Mouse (Mus musculus): ENCODE results near the gene Prps1l3.
A peak's percentile ranks its signal among the peaks of the same experiment; 100 is the strongest.
"Not testable (repeated sequence)": the region's sequence is repeated elsewhere in the genome, so short reads cannot be mapped to it uniquely, and the experiment has no call there.

The Prps1l3 gene

DNA sequence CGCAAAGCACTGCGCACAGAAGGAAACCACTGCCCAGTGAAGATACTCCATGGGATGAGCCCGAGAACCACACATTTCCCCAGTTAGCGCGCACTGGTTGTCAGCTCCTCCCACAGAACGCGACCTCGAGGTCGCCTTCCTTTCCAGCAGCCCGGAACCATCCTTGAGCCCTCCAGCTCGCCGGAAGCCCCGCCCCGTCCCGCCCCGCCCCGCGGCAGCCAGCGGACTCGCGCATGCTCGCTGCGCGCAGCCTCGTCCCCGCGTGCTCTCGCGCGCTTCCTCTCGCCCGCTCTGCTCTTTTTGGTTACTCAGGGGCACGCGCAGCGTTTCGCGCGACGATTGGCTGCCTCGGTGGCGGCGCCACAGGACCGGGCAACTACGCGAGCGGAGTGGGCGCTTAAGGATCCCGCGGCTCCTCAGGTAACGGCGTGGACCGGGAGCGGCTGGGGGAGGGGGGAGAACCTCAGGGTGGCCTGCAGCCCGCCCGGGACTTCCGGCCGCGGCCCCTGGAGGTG, at the start of gene Prps1l3, which contains the start of gene Mipol1:
Prps1l3 (plus strand) TSS at position 221 of the 515 bp plus-strand sequence.
Mipol1 (plus strand) TSS at position 236 of the 515 bp plus-strand sequence.
- DNase-seq (ENCODE audit: low spot score in 2 of 2): peak; percentile 79 to 87

GRCm38 (mm10) chr12:57184401-57185147, 45.6 kb upstream of the Prps1l3 start:
- DNase-seq (ENCODE audit: low spot score in 2 of 2): no peak

DNA sequence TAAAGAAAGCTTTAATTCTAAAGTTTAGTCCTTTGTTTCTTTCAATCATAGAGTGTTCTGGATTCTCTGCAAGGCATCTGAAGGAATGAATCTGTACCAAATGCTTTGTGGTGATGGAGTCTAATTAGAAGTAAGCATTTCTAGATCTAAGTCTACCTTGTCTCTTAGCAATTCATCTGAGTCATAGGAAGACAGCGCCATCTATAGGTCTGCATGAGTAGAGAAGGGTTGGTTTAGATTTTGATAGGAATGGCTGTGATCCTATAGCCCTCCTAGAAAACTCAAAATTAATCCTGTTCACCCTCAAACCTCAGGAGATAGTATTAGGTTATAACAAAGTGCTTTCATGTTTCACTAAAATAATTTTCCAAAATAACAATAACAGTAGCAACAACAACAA, 44.7 kb upstream of the Prps1l3 start:
- no peak for DNase-seq (ENCODE audit: low spot score in 2 of 2)

DNA sequence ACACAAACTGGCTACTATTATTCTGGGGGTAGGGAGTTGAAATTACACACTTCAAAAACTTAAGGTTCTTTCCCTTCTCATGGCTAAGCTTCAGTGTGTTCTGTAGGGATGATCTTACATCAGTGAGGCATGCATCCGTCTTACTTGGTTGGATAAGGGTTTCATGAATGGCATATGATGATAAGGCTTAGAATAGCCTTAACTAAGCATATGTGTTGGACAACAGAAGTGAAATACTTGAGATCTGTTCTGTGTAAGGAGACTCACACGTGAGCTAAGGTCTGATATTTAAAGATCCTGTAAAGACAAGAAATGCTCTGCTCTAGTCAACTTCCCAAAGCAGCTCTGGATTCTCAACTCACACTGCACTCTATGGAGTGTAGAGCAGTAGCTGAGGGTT, 44.1 kb upstream of the Prps1l3 start:
- no peak for DNase-seq (ENCODE audit: low spot score in 2 of 2)

GRCm38 (mm10) chr12:57187032-57187431, 43.2 kb upstream of the Prps1l3 start:
- DNase-seq (ENCODE audit: low spot score in 2 of 2): no peak

- no peak for DNase-seq (ENCODE audit: low spot score in 2 of 2)
Measured at GRCm38 (mm10) chr12:57194609-57195008, 35.6 kb upstream of the Prps1l3 start.

GRCm38 (mm10) chr12:57196286-57196607, 34.0 kb upstream of the Prps1l3 start:
- no peak for DNase-seq (ENCODE audit: low spot score in 2 of 2)

- DNase-seq (ENCODE audit: low spot score in 2 of 2): no peak
Measured at GRCm38 (mm10) chr12:57196608-57197362, 33.4 kb upstream of the Prps1l3 start.

DNA sequence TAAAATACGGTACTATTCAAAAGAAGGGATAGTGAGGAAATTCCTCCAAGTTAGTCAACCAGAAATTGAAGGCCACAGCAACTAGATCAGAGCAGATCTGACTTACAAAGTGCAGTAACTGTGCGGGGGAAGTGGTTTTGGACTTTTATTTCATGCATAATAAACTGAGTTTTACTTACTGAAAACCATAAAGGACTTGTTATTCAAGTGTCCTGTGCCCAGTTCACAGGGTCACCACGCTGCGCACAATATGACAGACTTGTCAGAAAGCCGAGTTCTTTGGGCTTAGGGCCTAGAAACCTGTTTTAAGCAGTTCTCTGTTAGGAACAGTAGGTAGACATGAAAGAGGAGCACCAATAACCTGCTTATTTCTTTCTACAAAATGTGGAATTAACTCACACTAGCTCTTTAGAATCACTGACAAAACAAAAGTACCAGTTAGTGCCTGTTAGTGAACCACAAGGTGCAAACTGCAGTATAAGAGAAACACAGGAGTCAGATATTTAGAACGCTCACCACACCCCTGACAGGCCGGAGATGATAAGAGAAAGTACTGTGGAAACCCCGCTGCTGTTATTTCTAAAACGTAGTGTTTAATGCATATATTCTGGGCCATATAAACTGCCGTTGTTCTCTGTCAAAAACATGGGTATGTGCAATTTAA, 32.7 kb upstream of the Prps1l3 start, which contains the start of gene Slc25a21:
Slc25a21 (minus strand) TSS at position 110 of the 664 bp plus-strand sequence.
- no peak for DNase-seq (ENCODE audit: low spot score in 2 of 2)

DNA sequence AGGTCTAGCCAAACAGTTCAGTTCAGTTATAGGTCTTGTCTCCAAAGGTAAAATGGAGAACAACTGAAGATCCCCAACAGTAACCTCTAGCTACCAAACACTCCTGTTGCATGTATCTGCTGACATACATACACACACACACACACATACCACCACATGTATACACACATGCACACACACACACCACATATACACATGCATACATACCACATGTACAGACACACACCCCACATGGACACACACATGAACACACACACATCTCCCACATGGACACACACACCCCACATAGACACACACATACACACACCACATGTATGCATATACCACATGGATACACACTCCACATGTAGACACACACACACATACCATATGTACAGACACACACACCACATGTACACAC, 31.9 kb upstream of the Prps1l3 start:
- no peak for DNase-seq (ENCODE audit: low spot score in 2 of 2)

GRCm38 (mm10) chr12:57199427-57199826, 30.8 kb upstream of the Prps1l3 start:
- no peak for DNase-seq (ENCODE audit: low spot score in 2 of 2)

DNA sequence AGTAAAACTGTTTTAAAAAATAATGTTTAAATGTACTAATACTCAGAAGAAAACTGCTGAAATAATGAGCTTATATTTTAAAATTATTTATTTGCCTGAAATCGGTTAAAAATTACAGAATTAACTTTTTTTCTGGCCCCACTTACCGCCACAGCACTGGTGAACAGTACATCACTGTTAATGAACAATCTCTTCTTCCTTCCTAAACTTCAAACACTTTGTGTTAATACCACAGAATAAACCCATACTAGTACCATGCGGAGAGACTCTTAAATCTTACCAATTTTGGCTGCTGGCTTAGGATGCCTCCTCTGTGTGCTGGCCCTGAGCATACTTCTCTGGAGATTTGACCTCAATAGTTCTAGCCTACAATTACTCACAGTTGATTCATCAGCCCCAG, 28.3 kb upstream of the Prps1l3 start:
- DNase-seq (ENCODE audit: low spot score in 2 of 2): no peak

- no peak for DNase-seq (ENCODE audit: low spot score in 2 of 2)
Measured at GRCm38 (mm10) chr12:57204276-57204851, 25.8 kb upstream of the Prps1l3 start.

GRCm38 (mm10) chr12:57211353-57212311, 18.6 kb upstream of the Prps1l3 start:
- peak; percentile 6 to 16 for DNase-seq (ENCODE audit: low spot score in 2 of 2)

DNA sequence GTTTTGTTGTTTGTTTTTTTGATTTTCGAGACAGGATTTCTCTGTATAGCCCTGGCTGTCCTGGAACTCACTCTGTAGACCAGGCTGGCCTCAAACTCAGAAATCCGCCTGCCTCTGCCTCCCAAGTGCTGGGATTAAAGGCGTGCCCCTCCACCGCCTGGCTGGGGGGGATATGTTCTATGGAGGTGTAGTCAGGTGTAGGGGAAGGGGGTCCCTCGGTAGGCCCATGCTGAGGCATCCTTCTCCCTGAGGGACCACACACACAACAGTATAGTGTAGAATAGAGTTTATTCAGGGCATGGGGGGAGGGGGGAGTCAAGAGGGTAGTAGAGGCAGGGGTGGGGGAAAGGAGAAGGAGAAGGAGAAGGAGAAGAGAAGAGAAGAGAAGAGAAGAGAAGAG, 17.7 kb upstream of the Prps1l3 start:
- not testable (repeated sequence) for DNase-seq (ENCODE audit: low spot score in 2 of 2)

DNA sequence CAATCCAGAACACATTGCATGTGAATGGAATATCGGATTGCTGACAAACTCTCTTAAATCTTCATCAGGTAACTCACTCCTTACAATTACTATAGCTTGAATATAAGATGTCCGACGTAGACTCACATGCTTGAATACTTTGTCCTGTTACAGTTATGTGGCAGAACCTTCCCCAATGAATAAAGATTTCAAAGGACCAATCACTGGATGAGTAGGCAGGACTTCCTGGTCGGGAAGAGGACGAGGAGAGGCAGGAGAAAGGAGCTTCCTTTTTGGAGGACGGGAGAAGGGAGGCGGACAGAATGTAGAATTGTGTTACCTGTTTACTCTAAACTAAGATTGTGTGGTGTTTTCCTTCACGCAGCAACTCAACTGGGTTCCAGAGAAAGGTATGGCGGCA, 3.8 kb upstream of the Prps1l3 start:
- DNase-seq (ENCODE audit: low spot score in 2 of 2): no peak

GRCm38 (mm10) chr12:57227776-57228175, 2.4 kb upstream of the Prps1l3 start:
- DNase-seq (ENCODE audit: low spot score in 2 of 2): no peak

- no peak for DNase-seq (ENCODE audit: low spot score in 2 of 2)
Measured at GRCm38 (mm10) chr12:57229703-57230102, 509 bp upstream of the Prps1l3 start.

- peak; percentile 32 to 38 for DNase-seq (ENCODE audit: low spot score in 2 of 2)
Measured at GRCm38 (mm10) chr12:57231085-57231875, 1.1 kb downstream of the Prps1l3 start.

- no peak for DNase-seq (ENCODE audit: low spot score in 2 of 2)
Measured at GRCm38 (mm10) chr12:57233386-57233785, 3.2 kb downstream of the Prps1l3 start.

Data from natural killer cell, adult 2 months (primary cell).